Mouse (Mus musculus): ENCODE results near the gene Cadm1.

Cadm1 gene

GRCm38 (mm10) chr9:47866001-47866400 is 336.0 kb downstream of the Cadm1 start:
- DNase-seq (ENCODE audit: low spot score in 2 of 2), result no peak

- DNase-seq (ENCODE audit: low spot score in 2 of 2), result no peak
Measured at GRCm38 (mm10) chr9:47867474-47867873, 337.5 kb downstream of the Cadm1 start.

GRCm38 (mm10) chr9:47869661-47870060 is 339.7 kb downstream of the Cadm1 start:
- no peak for DNase-seq (ENCODE audit: low spot score in 2 of 2)

- no peak for DNase-seq (ENCODE audit: low spot score in 2 of 2)
Measured at GRCm38 (mm10) chr9:47876557-47877206, 346.7 kb downstream of the Cadm1 start.

GRCm38 (mm10) chr9:47880171-47880570 is 350.2 kb downstream of the Cadm1 start:
- no peak for DNase-seq (ENCODE audit: low spot score in 2 of 2)

- DNase-seq (ENCODE audit: low spot score in 2 of 2), result no peak
Measured at GRCm38 (mm10) chr9:47882372-47882771, 352.4 kb downstream of the Cadm1 start.

- DNase-seq (ENCODE audit: low spot score in 2 of 2), result no peak
Measured at GRCm38 (mm10) chr9:47891721-47892120, 361.7 kb downstream of the Cadm1 start.

- no peak for DNase-seq (ENCODE audit: low spot score in 2 of 2)
Measured at GRCm38 (mm10) chr9:47892995-47893394, 363.0 kb downstream of the Cadm1 start.

GRCm38 (mm10) chr9:47894096-47894495 is 364.1 kb downstream of the Cadm1 start:
- DNase-seq (ENCODE audit: low spot score in 2 of 2), result no peak

GRCm38 (mm10) chr9:47894661-47895060 is 364.7 kb downstream of the Cadm1 start:
- no peak for DNase-seq (ENCODE audit: low spot score in 2 of 2)

- DNase-seq (ENCODE audit: low spot score in 2 of 2), result no peak
Measured at GRCm38 (mm10) chr9:47895121-47895520, 365.1 kb downstream of the Cadm1 start.

- no peak for DNase-seq (ENCODE audit: low spot score in 2 of 2)
Measured at GRCm38 (mm10) chr9:47900734-47901133, 370.8 kb downstream of the Cadm1 start.

GRCm38 (mm10) chr9:47903661-47904060 is 373.7 kb downstream of the Cadm1 start:
- no peak for DNase-seq (ENCODE audit: low spot score in 2 of 2)

GRCm38 (mm10) chr9:47904339-47904922 is 374.5 kb downstream of the Cadm1 start:
- no peak for DNase-seq (ENCODE audit: low spot score in 2 of 2)

- no peak for DNase-seq (ENCODE audit: low spot score in 2 of 2)
Measured at GRCm38 (mm10) chr9:47906521-47906920, 376.5 kb downstream of the Cadm1 start.
